Mouse (Mus musculus) erythroblast, embryonic 14.5 days (primary cell): Measurements from ENCODE around the gene Smagp. TPM values are rescaled to one million over a fixed set of nuclear protein-coding genes. Genes with fewer than 3 reads are reported as not detected.

ENCODE experiments used
- H3K27me3 ChIP-seq: 2 replicates; pipeline ENCODE4 v1.6.1; 2012; ENCODE audit warnings: inconsistent platforms; ENCODE audit not compliant: control insufficient read depth
- H3K36me3 ChIP-seq: 2 replicates; pipeline ENCODE4 v1.6.1; 2012; ENCODE audit warnings: mild to moderate bottlenecking, inconsistent platforms; ENCODE audit not compliant: control insufficient read depth
- H3K4me1 ChIP-seq: 2 replicates; pipeline ENCODE4 v1.6.1; 2012; ENCODE audit warnings: inconsistent platforms; ENCODE audit not compliant: control insufficient read depth
- H3K4me3 ChIP-seq: replicated peaks from 2 replicates; pipeline ENCODE3; 2012; ENCODE audit warnings: moderate library complexity, mild to moderate bottlenecking, inconsistent platforms
- H3K9me3 ChIP-seq: 2 replicates; pipeline ENCODE4 v1.6.1; 2012; ENCODE audit warnings: low read length, inconsistent platforms, mixed read lengths; ENCODE audit not compliant: control insufficient read depth
- GATA1 ChIP-seq: IDR thresholded peaks from 2 replicates; pipeline ENCODE4 v1.6.1; 2012; ENCODE audit warnings: low read length, inconsistent platforms, mixed read lengths
- TAL1 ChIP-seq: IDR thresholded peaks from 3 replicates; pipeline ENCODE4 v1.6.1; 2012; ENCODE audit warnings: low read length, inconsistent platforms, mixed read lengths
- polyA plus RNA-seq: library from polyadenylated mRNA; stranded (reverse); fragments of >175 nt; gene quantifications from 2 replicates; pipeline ENCODE4 v1.2.3, GENCODE M21; 2012

The Smagp gene
- polyA plus RNA-seq, 1 experiment, result 0.44 TPM

DNA sequence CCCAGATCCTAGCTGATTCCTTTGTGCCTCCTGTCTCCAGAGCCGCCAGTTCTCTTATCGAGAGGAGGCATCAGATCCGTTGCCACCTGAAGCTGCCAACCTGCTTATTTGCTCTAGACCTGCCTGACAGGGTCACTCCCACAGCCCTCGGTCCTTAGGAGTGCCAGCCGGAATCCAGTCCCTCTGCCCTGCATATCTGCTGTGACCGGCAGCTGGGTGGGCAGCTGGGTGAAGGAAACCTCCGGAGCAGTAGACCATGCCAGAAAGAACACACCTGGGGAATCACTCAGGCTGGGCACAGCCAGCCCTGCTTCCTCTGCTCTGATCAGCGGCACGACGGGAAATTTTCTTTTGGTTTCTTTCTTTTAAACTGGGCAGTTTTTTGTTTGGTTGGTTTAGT lies 3.4 kb downstream of the Smagp start:
- TF ChIP-seq TAL1 (no peak), GATA1 (no peak)
- Histone ChIP-seq H3K9me3 (peaks cover 6% of the 10 kb centered on the region; the same call in 1 of the 2 replicates), H3K36me3 (no peaks in the 10 kb centered on the region), H3K4me1 (peaks cover 9% of the 10 kb centered on the region), H3K27me3 (peaks cover 71% of the 10 kb centered on the region), H3K4me3 (no peak overlapping the region)

DNA sequence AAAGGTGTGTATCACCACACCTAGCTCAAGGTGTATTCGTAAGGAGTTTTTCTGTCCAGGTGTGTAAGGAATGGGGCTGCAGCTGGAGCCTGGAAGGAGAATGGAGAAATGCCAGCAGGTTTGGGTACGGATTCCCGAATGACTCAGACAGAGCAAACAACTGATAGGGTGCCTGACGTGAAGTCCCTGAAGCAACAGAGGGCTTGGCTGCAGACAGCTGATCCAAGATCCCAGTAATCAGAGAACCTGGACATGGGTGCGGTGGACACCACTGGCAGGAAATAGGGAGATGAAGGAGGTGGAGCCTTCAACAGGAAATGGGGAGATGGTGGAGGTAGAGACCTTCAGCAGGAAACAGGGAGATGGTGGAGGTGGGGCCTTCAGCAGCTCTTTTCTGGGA lies 4.4 kb downstream of the Smagp start:
- Histone ChIP-seq H3K4me3 (no peak overlapping the region), H3K27me3 (peaks cover 61% of the 10 kb centered on the region), H3K36me3 (no peaks in the 10 kb centered on the region), H3K9me3 (peaks cover 6% of the 10 kb centered on the region; the same call in 1 of the 2 replicates), H3K4me1 (peaks cover 9% of the 10 kb centered on the region)
- TF ChIP-seq GATA1, result no peak
- no peak for TF ChIP-seq TAL1

DNA sequence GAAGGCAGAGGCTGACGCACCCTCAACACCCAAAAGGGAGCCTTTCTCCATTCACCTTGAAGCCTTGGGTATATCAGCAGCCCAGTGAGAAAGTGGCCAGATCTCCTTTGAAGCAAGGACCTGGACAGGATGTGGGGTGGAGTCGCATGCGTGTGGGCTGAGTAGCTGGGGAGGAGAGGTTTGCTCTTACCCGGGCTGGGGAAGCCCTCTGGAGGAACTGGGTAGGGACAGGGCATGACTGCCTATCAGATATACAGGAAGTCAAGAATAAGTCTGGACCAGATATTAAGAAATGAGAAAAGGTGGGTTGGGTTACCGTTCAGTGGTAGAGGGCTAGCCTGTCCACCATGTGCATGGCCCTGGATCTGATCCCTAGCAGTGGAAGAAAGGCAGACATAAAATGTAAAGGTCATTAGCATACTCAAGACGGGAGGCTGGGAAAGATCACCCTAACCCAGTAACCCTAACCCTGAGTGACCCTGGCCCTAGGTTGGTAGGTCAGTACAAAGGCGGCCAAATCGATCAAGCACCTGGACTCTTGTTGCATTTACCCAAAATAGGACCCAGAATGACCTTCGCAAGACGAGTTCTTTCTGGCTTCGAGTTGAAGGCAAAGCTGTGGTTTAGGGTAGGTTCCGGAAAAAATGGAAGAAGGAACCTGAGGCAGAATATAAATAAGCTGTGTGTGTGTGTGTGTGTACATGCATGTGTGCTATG lies 5.1 kb downstream of the Smagp start:
- TF ChIP-seq TAL1, result no peak
- no peak for TF ChIP-seq GATA1
- peaks cover 9% of the 10 kb centered on the region for H3K4me1 ChIP-seq
- no peaks in the 10 kb centered on the region for H3K36me3 ChIP-seq
- peaks cover 4% of the 10 kb centered on the region; the same call in 1 of the 2 replicates for H3K9me3 ChIP-seq
- H3K4me3 ChIP-seq, result no peak overlapping the region
- peaks cover 53% of the 10 kb centered on the region for H3K27me3 ChIP-seq

DNA sequence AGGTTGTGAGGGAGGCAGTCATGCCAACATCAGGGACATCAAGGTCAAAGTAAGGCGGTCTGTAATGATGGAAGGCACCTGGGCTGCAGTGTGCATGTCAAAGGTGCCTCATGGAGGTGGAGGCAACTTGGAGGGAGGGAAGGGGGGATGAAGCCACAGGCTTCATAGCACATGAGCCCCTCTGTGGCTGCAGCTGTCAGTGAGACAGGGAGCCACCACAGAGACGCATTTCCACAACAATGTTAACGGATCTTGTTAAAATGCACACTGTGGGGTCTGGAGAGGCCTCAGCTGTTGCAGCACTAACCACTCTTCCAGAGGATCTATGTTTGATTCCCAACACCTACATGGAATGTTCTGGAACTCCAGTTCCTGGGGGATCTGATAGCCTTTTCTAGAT lies 6.6 kb downstream of the Smagp start:
- H3K4me1 ChIP-seq, result peaks cover 4% of the 10 kb centered on the region
- H3K27me3 ChIP-seq, result peaks cover 39% of the 10 kb centered on the region
- H3K36me3 ChIP-seq, result no peaks in the 10 kb centered on the region
- no peaks in the 10 kb centered on the region for H3K9me3 ChIP-seq
- H3K4me3 ChIP-seq, result no peak overlapping the region
- TF ChIP-seq TAL1 (no peak), GATA1 (no peak)

DNA sequence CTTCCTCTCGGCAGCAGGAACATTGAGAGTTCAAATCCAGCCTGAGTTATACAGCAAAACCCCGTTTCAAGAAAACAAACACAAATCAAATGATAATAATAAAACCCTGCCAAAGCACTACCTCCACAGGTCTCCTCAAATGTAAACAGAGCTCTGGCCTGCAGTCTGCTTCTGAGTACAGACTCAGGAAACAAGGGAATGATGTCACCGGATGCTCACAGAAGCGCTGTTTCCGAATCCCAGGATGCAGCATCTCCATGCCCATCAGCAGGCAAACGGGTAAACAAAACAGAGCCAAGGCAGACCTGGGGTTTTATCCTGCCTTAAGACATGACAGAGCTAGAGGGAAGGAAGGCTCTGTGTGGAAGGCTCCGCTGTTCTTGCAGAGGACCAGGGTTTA lies 7.9 kb downstream of the Smagp start:
- Histone ChIP-seq H3K27me3 (peaks cover 28% of the 10 kb centered on the region), H3K9me3 (no peaks in the 10 kb centered on the region), H3K4me1 (peaks cover 4% of the 10 kb centered on the region), H3K36me3 (no peaks in the 10 kb centered on the region), H3K4me3 (no peak overlapping the region)
- TF ChIP-seq TAL1 (no peak), GATA1 (no peak)

DNA sequence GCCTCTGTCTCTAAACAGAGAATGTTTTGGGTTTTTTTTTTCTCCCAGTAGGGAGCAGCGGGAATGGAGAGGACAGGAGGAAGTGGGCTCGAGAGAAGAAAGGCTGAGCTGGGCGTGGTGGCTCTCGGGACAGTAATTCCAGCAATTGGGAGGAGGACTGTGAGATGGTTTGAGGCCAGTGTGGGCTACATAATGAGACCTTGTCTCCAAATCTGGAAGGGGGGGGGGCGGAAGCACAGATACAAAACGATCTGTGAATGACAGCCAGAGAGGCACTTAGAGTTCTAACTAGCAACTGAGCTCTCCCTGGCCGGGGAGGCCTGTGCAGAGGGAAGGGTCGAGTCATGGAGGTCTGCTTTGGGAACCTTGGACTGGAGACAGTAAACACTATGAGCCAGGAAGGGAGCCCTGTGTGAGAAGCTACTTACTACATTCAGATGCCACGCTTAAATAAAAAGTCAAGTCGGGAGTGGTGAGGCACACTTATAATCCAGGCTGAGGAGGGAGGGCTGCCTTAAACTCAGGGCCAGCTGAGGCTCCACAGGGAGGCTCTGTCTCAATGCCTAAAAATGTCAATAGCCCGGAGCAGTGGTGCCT lies 8.9 kb downstream of the Smagp start:
- H3K4me1 ChIP-seq, result peaks cover 4% of the 10 kb centered on the region
- H3K27me3 ChIP-seq, result peaks cover 20% of the 10 kb centered on the region
- H3K36me3 ChIP-seq, result no peaks in the 10 kb centered on the region
- no peaks in the 10 kb centered on the region for H3K9me3 ChIP-seq
- TF ChIP-seq GATA1, result no peak
- TF ChIP-seq TAL1, result no peak
- no peak overlapping the region for H3K4me3 ChIP-seq

DNA sequence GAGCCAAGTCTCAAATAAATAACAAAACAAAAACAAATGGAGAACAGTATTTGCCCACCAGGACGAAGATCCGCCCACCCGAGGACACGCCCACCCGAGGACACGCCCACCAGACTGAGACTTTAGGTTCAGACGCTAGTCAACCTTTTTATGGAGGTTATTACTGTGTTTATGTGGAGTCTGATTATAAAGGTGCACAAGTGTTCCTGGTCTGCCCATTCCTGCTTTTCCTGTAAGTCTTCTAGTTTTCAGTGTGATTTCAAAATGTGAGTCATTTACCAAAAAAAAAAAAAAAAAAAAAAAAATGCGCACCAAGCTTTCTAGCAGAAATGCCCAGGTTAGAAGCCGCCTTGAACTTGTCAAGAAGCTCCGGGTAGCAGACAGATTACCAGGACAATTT lies 9.5 kb downstream of the Smagp start:
- peaks cover 4% of the 10 kb centered on the region for H3K4me1 ChIP-seq

DNA sequence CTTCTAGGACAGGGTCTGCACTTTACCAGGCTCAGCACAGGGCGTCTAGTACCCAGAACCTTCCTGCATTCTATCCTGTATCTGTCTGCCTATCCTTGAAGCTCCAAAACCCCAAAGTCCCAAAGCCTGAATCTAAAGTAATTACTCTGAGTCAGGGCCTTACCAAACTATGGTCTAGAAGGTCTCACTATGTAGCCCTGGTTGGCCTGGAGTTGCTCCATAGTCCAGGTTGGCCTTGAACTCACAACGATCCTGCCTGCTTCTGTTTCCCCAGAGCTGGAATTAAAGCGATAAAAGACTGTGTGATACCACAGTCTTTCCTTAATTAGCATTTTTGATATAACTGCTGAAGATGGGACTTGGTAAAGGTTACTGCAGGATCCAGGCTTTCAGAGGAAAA lies 12.3 kb downstream of the Smagp start:
- Histone ChIP-seq H3K9me3 (no peaks in the 10 kb centered on the region), H3K27me3 (peaks cover 2% of the 10 kb centered on the region; the same call in 1 of the 2 replicates), H3K4me1 (peaks cover 6% of the 10 kb centered on the region), H3K36me3 (peaks cover 30% of the 10 kb centered on the region), H3K4me3 (no peak overlapping the region)
- TF ChIP-seq TAL1 (no peak), GATA1 (no peak)

More for the DNA sequence above, 9.5 kb downstream of the Smagp start:
- H3K27me3 ChIP-seq, result peaks cover 18% of the 10 kb centered on the region
- H3K4me3 ChIP-seq, result no peak overlapping the region
- peaks cover 2% of the 10 kb centered on the region for H3K36me3 ChIP-seq
- H3K9me3 ChIP-seq, result no peaks in the 10 kb centered on the region
- no peak for TF ChIP-seq TAL1
- TF ChIP-seq GATA1, result no peak

DNA sequence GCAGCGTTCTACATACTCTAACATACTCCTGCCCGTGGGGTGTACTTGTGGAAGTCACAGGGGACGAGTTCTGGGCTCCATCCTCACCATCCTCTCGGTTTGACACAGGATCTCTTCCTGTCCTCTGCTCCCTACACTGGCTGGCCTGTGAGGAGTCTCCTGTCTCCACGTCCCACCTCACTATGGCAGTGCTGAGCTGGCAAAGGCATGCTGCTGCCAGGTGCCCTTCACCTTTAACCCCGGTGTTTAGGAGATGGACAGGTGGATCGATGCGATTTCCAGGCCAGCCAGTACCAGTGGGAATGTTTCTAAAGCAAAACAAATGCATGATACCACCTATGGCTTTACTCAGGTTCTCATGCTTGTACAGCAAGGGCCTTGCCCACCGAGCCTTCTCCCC lies 13.0 kb downstream of the Smagp start:
- Histone ChIP-seq H3K4me1 (peaks cover 6% of the 10 kb centered on the region), H3K9me3 (no peaks in the 10 kb centered on the region), H3K27me3 (0 out of 2 replicates have a peak, but pooled peaks cover under 1% of the 10 kb centered on the region), H3K36me3 (peaks cover 37% of the 10 kb centered on the region), H3K4me3 (no peak overlapping the region)
- no peak for TF ChIP-seq GATA1
- no peak for TF ChIP-seq TAL1
